Mouse (Mus musculus) erythroblast, adult 5-6 weeks (primary cell): ENCODE data around the gene Ankrd54. TPM values are rescaled to one million over a fixed set of nuclear protein-coding genes. Genes with fewer than 3 reads are reported as not detected.

Experiments
- ATAC-seq: replicated peaks from 2 replicates; pipeline ENCODE4 v1.8.0; 2016; ENCODE audit warnings: moderate number of reproducible peaks, mild to moderate bottlenecking, moderate TSS enrichment, inconsistent platforms; ENCODE audit not compliant: poor library complexity, low FRiP score, severe bottlenecking
- total RNA-seq, 2 experiments: library from RNA; stranded (forward) in 1 of 2; stranded (reverse) in 1 of 2; fragments of 150-400 nt in 1 of 2; fragments of 200-764, 138-1000 nt in 1 of 2; gene quantifications; 2 replicates each; pipeline versions ENCODE4 v1.2.3 to v1.2.4; 2015 to 2017; ENCODE audit warnings: low replicate concordance in 2 of 2

Gene Ankrd54
- total RNA-seq, 2 experiments from 2014 or later = 11.4 to 20.0 TPM

GRCm38 (mm10) chr15:79092284-79092683 is 29.6 kb upstream of the Ankrd54 start:
- ATAC-seq = no peak

DNA sequence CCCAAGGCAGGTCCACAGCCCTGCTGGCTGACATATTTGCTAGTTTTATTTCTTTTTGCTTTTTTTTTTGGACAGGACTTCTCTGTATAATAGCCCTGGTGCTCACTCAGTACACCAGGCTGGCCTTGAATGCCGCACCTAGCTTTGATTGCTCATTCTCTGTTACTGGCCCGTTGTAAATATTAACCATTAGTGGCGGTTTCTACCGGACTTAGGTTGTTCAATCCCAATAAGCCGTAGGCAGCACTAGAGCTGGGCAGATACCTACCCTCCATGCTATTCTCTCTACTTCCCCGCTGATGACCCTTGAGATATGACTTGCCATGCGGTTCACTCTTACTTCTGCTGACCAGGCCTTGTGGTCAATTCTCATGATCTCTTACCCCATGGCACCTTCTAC is 16.9 kb upstream of the Ankrd54 start:
- ATAC-seq = no peak

DNA sequence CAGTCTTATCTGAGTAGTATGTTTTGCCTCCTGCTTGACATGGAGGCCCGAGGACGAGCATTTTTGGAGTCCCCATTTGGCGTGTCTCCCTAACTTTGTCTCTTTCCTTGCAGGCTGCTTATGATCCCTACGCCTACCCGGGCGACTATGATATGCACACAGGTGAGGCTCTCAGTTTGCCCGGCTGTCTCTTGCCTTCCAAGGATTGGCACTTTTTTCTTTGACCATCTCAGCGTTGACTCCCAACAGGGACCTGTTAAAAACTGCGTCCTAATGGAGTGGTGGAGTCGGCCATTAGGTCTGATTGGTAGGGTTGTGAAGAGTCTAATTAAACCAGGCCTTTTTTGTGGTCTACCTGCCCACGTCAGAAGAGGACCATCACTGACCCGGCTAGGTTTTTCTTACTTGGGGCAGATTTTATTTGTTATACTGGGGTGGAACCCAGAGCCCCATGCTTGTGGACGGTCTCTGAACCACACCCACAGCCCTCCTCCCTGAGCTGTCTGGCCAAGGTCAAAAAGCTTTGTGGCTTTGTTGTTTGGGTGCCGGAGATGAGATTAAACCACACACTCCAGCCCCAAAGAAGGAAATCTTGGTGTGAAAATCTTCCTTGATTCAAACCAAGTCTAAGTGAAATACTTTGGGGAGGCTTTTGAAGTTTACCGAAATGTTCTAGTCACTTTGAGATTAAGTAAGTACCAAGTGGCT is 13.1 kb upstream of the Ankrd54 start:
- peak; percentile 23 for ATAC-seq

DNA sequence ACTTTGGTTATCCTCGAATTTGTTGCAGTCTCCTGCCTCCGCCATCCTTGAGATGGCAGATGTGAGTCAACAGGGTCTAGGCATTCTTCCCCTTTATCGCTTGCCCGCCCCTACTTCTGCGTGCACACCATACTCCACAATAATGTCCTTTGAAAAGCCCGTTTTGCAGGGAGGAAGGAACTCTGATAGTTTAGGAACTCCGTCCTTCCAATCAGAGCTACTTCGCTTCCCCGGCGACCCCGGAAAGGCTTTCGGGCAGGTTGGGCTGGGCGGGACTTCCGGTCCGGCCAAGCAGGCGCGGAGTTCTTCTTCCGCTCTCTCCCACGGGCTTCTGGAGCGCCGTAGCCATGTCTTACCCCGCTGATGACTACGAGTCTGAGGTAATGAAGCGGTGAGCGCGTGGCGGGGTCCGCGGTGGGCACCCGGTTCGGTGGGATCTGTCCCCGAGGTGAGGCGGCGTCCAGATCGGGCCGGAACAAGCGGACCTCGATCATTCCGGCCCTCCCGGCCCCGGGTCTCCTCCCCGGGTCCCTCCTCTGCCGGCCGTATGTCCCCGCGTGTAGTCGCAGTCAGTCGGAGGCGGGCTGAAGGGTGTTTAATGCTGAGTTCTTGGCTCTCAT is 12.3 kb upstream of the Ankrd54 start, which contains the start of gene Eif3l:
Eif3l (plus strand) TSS at position 267 of the 620 bp plus-strand sequence.
- peak; percentile 94 for ATAC-seq

DNA sequence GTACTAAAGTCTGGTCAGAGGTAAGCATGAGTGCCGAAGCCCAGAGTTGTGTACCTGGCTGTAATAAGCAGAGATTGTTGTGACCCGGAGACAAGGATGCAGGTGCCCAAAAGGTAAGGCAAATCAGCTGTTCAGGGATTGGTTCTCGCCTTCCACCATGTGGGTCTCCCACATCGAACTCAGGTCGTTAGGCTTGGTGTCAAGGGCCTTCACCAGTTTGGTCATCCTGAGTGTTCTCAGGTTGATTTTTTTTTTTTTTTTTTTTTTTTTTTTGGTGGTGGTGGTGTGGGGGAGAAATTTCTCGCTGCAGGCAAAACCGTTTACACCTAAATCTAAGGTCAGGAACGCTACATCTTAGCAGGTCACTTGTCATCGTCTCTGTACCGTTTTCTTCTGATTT is 11.8 kb upstream of the Ankrd54 start:
- no peak for ATAC-seq

DNA sequence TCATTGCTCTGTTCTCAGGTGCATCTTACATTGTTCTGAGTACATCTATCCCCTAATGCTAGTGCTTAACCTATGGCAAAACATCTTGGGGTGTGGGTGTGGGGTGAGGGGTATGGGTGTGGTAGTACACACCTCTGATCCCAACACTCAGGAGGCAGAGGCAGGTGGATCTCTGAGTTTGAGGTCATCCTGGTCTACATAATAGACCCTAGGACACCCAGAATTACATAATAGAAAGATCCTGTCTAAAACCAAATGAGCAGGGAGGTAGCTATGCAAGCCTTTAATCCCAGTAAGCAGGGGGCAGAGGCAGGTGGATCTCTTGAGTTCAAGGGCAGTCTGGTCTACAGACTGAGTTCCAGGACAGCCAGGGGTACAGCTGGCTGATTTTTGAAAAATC is 11.1 kb upstream of the Ankrd54 start:
- ATAC-seq = no peak

- no peak for ATAC-seq
Observed at GRCm38 (mm10) chr15:79071117-79072039, 8.7 kb upstream of the Ankrd54 start.

- peak; percentile 14; the same call in 1 of the 2 replicates for ATAC-seq
Observed at GRCm38 (mm10) chr15:79068416-79068815, 5.7 kb upstream of the Ankrd54 start.

DNA sequence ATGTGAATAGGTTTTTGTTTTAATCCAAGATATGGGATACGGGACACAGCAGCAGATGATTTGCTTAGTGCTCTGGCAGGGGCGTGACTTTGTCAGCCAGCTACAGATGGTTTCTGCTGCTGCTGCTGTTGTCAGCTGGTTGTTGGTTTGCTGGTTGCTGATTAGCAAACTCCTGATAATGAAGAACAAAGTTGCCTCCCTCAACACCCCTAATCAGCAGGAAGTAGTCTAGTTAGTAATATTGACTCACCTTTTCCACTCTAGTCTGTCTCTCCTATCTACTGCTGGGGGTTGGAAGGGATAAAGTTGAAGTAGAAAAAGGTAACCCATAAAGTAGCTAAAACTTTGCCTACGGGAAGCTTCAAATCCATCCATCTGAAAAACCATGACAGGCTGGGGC is 4.9 kb upstream of the Ankrd54 start:
- ATAC-seq = peak; percentile 18; the same call in 1 of the 2 replicates

DNA sequence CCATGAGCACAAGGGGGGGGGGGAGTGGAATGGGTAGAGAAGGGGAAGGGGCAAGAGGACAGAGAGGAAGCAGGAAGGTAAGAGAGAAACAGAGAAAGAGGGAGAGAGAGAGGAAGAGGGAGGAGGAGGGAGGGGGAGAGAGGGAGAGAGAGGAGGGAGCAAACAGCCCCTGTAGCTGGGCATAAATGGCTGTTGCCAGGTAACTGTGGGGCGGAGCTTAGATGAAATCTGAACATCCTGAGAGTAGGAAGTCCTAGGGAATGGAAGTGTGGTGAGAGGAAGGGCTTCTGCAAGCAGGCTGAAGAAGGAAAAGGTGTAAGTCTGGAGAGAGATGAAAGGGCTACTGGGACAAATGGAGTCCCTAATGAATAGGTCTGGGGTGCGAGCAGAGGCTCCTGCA is 3.6 kb upstream of the Ankrd54 start:
- no peak for ATAC-seq

- ATAC-seq = no peak
Observed at GRCm38 (mm10) chr15:79065086-79065770, 2.5 kb upstream of the Ankrd54 start.

- 0 out of 2 replicates have a peak, but pooled peaks have one; percentile 9 for ATAC-seq
Observed at GRCm38 (mm10) chr15:79063160-79063740, 557 bp upstream of the Ankrd54 start.

DNA sequence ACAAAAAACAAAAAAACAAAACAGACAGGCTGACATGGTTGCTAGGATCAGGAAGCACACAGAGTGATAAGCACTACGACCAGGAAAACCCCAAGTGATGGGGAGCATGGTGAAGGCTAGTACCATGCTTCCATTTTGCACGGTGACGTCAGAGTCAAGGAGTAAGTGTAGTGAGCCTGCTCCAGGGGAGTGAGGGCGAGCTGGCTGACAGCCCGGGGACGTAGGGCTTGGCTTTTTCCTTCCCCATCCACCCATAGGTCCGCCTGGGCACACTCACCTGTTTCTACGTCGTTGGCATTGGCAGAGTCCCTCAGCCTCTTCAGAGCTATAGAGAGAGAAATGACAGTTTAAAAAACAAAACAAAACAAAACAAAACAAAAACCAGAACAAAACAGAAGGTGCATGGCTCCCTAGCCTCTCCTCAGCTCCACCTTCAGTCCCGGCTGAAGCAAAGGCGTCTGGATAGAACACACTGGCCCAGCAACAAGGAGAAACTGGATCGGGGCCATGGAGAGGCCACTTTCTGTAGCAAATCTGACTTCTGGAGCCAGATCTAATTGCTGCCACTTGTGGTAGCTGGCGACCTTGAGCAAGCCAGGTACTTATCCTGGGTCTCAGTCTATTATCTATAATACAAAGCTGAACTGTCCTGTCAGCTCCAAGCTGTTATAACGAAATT is 1.7 kb downstream of the Ankrd54 start:
- no peak for ATAC-seq

- ATAC-seq = peak; percentile 57
Observed at GRCm38 (mm10) chr15:79057850-79058249, 4.8 kb downstream of the Ankrd54 start.

- ATAC-seq = no peak
Observed at GRCm38 (mm10) chr15:79056601-79057000, 6.1 kb downstream of the Ankrd54 start.

DNA sequence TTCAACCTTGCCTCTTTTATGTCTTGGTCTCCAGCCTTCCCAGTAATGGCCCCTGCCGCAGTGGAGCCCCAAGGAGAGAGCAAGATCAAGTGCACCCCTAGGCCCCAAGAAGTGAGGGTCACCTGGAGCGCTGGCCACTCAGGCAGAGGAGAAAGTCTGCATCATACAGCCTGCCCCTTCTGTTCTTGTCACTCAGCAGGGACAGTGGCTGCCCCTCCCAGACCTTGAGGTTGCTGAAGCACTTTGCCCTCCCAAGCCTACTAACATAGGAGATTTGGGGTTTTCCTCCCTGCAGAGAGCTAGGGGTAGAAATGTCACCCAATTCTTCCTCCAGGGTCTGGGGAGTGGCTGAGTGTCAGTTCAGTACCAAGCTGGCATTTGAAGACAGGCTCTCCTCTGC is 10.3 kb downstream of the Ankrd54 start:
- ATAC-seq = no peak

DNA sequence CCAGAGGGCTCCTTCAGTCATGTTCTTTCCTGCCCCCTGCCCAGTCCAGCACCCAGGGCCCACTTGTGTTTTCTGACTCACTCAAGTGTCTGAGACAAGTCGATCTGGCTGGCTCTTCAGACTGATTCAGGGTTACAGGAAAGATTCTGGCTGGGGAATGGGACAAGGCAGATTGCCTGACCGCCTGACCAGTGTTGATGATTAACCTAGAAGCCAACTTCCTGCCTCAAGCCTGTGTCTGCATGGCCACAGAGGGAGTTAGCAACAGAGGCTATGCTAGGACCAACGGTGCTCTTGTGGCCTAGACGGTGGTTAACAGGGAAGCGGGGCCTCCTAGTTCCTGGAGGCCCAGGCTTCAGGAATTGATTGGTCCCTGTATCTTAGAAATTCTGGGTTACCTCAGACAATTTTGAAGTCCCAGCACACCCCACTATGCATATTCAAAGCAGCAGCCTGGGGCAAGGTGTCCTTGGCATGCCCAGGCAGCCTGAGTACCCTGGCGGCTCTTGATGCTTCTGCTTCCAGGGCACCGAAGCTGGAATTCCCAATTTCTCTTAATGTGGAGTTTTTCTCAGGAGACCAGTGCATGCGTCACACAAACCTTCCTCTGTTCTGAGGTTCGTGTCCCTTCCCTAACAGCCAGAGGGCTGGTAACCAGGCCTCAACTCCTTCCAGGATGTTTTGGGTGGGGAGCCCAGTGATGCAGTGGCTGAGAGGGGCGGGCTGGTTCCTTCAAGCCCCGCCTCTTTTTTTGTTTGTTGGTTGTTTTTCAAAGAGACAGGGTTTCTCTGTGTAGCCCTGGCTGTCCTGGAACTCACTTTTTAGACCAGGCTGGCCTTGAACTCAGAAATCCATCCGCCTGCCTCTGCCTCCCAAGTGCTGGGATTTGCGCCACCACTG is 11.0 kb downstream of the Ankrd54 start:
- no peak for ATAC-seq

- ATAC-seq = no peak
Observed at GRCm38 (mm10) chr15:79050964-79051363, 11.7 kb downstream of the Ankrd54 start.
